Mouse (Mus musculus): ENCODE measurements around the gene Mbtd1. TPM values are rescaled to one million over a fixed set of nuclear protein-coding genes. Genes with fewer than 3 reads are reported as not detected.

Mbtd1 gene
- polyA plus RNA-seq, 1 experiment from 2014 or later = 26.7 TPM

DNA sequence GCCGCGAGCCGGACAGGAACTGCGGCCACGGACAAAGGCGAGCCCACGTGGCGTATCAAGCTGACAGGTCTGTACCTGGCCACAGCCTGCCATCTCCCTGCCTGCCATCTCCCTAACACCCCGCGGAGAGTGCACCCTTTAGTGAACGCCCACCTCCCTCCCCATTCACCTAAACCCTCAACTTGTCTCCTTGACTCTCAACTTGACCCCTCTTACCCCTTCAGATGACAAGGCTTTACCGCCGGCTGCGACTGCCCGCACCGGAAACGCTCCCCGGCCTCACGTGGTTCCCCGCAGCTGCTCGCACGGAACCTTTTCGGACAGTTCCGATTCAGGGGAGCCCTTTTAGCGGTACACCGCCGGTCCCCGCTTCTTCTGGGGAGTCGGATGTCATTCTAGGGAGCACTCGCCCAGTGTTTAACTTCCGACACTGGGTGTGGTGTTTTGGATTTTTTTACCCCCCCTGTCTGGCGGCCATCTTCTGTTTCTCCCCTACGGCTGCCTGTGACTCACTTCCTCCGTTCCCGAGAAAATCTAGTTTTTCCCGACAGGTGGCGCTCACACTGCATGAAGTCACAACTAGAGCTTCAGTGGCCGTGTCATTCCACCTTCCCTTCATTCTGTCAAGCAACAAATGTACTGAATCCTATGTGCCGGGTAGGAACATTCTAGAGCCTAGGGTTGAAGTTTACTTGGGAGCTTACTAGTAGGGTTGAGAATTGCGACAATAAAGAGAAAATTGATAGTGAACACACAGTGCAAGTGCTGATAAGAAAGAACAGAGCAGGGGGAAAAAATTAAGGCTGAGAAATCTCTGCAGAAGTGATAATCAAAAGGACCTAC, 82.6 kb downstream of the Mbtd1 start, which contains the start of the genes Gm20390 and Nme1:
Gm20390 (minus strand) TSS at position 289 of the 843 bp plus-strand sequence.
Nme1 (minus strand) TSS at position 517 of the 843 bp plus-strand sequence.
- peak within 1 kb of the TSS; percentile 83 for H3K4me2 ChIP-seq (ENCODE audit: low read length)
- H3K9ac ChIP-seq (replicated peaks; ENCODE audit: low read length) = peak within 1 kb of the TSS; percentile 81
- under 1% methylated on average over 40 of the region's 40 CpGs for WGBS
- DNase-seq (peak; percentile 99), ATAC-seq (ENCODE audit: low FRiP score, low TSS enrichment) (peak; percentile 95)
- peak within 1 kb of the TSS; percentile 82 for H3K4me3 ChIP-seq (replicated peaks; ENCODE audit: low read depth, low read length)
- H3K4me1 ChIP-seq (ENCODE audit: control insufficient read depth, insufficient read depth, low read length) = peaks cover 8% of the 10 kb centered on the region; the same call in 1 of the 2 replicates
- H3K27ac ChIP-seq (replicated peaks; ENCODE audit: low read depth, low read length) = peak within 1 kb of the TSS; percentile 82
- no peaks in the 10 kb centered on the region for H3K9me3 ChIP-seq (ENCODE audit: control insufficient read depth, low read length)
- no peaks in the 10 kb centered on the region for H3K27me3 ChIP-seq (ENCODE audit: control insufficient read depth, insufficient read depth, low read length)
- H3K36me3 ChIP-seq (ENCODE audit: control insufficient read depth, insufficient read depth, low read length) = peaks cover 26% of the 10 kb centered on the region

DNA sequence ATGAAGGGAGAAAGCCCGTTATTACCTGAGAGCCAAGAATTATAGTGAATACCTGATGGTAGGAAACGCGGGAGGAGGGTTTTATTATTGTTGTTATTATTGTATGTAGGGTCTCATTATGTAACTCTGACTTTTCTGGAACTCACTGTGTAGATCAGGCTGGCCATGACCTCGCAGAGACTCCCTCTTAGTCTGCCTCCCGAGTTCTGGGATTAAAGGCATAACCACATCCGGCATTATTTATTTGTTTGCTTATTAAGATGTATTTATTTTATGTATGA, 83.1 kb downstream of the Mbtd1 start:
- H3K36me3 ChIP-seq (ENCODE audit: control insufficient read depth, insufficient read depth, low read length) = peaks cover 21% of the 10 kb centered on the region
- ATAC-seq (ENCODE audit: low FRiP score, low TSS enrichment) = no peak
- no peaks in the 10 kb centered on the region for H3K27me3 ChIP-seq (ENCODE audit: control insufficient read depth, insufficient read depth, low read length)
- H3K9me3 ChIP-seq (ENCODE audit: control insufficient read depth, low read length) = no peaks in the 10 kb centered on the region
- DNase-seq = no peak
- H3K27ac ChIP-seq (replicated peaks; ENCODE audit: low read depth, low read length) = peak overlapping the region; percentile 82
- H3K4me3 ChIP-seq (replicated peaks; ENCODE audit: low read depth, low read length) = peak overlapping the region; percentile 82; the same call in 1 of the 2 replicates
- peaks cover 8% of the 10 kb centered on the region; the same call in 1 of the 2 replicates for H3K4me1 ChIP-seq (ENCODE audit: control insufficient read depth, insufficient read depth, low read length)
- WGBS = 47% methylated on average over 6 of the region's 6 CpGs
- peak overlapping the region; percentile 83 for H3K4me2 ChIP-seq (ENCODE audit: low read length)
- H3K9ac ChIP-seq (replicated peaks; ENCODE audit: low read length) = no peak overlapping the region

DNA sequence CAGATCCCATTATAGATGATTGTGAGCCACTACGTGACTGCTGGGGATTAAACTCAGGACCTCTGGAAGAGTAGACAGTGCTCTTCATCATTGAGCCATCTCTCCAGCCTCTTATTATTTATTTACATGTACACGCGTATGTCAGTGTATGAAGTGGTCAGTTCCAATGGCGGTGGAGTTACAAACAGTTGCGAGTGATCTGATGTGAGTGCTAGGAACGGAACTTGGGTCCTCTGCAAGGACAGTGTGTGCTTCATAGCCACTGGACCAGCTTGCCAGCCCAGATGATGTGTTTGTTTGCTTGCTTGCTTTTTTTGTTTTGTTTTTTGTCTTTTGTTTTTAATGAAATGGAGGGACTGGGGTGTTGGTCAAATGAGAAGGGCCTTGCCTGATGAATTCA, 83.5 kb downstream of the Mbtd1 start:
- Histone ChIP-seq H3K9ac (replicated peaks; ENCODE audit: low read length) (no peak overlapping the region), H3K4me3 (replicated peaks; ENCODE audit: low read depth, low read length) (no peak overlapping the region), H3K4me2 (ENCODE audit: low read length) (peak overlapping the region; percentile 83; the same call in 1 of the 2 replicates), H3K36me3 (ENCODE audit: control insufficient read depth, insufficient read depth, low read length) (peaks cover 17% of the 10 kb centered on the region), H3K27ac (replicated peaks; ENCODE audit: low read depth, low read length) (0 out of 2 replicates have a peak overlapping the region, but pooled peaks have one; percentile 82), H3K27me3 (ENCODE audit: control insufficient read depth, insufficient read depth, low read length) (no peaks in the 10 kb centered on the region), H3K4me1 (ENCODE audit: control insufficient read depth, insufficient read depth, low read length) (peaks cover 8% of the 10 kb centered on the region; the same call in 1 of the 2 replicates), H3K9me3 (ENCODE audit: control insufficient read depth, low read length) (no peaks in the 10 kb centered on the region)
- no peak for ATAC-seq (ENCODE audit: low FRiP score, low TSS enrichment)
- DNase-seq = no peak
- WGBS = 91% methylated on average over 6 of the region's 6 CpGs

DNA sequence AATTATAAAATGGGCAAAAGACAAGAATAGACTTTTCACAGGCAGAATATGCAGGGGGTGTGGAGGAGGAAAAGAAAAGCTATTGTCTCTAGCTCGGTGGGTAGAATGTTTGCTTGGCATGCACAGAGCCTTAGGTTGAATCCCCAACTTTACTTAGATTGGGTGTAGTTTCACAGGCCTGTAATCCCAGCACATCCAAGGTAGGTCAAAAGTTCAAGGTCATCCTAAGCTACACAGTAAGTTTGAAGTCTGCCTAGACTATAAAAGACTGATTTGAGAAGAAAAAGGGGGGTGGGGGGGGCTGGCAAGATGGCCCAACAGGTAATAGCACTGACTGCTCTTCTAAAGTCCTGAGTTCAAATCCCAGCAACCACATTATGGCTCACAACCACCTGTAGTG, 84.1 kb downstream of the Mbtd1 start:
- peaks cover 8% of the 10 kb centered on the region; the same call in 1 of the 2 replicates for H3K4me1 ChIP-seq (ENCODE audit: control insufficient read depth, insufficient read depth, low read length)
- ATAC-seq (ENCODE audit: low FRiP score, low TSS enrichment) = no peak
- no peak overlapping the region for H3K9ac ChIP-seq (replicated peaks; ENCODE audit: low read length)
- H3K27ac ChIP-seq (replicated peaks; ENCODE audit: low read depth, low read length) = no peak overlapping the region
- peaks cover 11% of the 10 kb centered on the region for H3K36me3 ChIP-seq (ENCODE audit: control insufficient read depth, insufficient read depth, low read length)
- H3K4me3 ChIP-seq (replicated peaks; ENCODE audit: low read depth, low read length) = no peak overlapping the region
- 72% methylated on average over 1 of the region's 1 CpGs for WGBS
- H3K4me2 ChIP-seq (ENCODE audit: low read length) = no peak overlapping the region
- no peak for DNase-seq
- no peaks in the 10 kb centered on the region for H3K9me3 ChIP-seq (ENCODE audit: control insufficient read depth, low read length)
- no peaks in the 10 kb centered on the region for H3K27me3 ChIP-seq (ENCODE audit: control insufficient read depth, insufficient read depth, low read length)

DNA sequence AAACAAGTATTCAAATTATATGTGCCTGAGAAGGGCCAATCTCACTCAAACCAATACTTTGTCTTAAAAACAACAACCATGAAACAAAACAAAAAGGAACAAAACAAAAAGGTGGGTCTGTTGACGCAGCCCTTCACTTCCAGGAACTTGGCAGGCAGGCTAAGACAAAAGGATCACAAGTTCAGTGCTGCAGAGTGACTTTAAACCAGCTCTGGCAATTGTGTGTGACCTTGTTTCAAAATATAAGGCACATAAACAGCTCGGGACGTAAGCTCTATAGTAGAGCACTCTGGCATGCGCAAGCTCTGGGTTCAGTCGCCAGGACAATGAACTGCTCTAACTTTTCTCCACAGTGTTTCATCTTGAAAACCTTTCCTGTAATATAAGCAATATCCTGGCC, 87.3 kb downstream of the Mbtd1 start:
- Histone ChIP-seq H3K9me3 (ENCODE audit: control insufficient read depth, low read length) (no peaks in the 10 kb centered on the region), H3K36me3 (ENCODE audit: control insufficient read depth, insufficient read depth, low read length) (no peaks in the 10 kb centered on the region), H3K4me1 (ENCODE audit: control insufficient read depth, insufficient read depth, low read length) (0 out of 2 replicates have a peak, but pooled peaks cover 3% of the 10 kb centered on the region), H3K4me3 (replicated peaks; ENCODE audit: low read depth, low read length) (no peak overlapping the region), H3K27me3 (ENCODE audit: control insufficient read depth, insufficient read depth, low read length) (no peaks in the 10 kb centered on the region), H3K9ac (replicated peaks; ENCODE audit: low read length) (no peak overlapping the region), H3K4me2 (ENCODE audit: low read length) (no peak overlapping the region), H3K27ac (replicated peaks; ENCODE audit: low read depth, low read length) (no peak overlapping the region)
- DNase-seq (no peak), ATAC-seq (ENCODE audit: low FRiP score, low TSS enrichment) (no peak)
- 91% methylated on average over 5 of the region's 5 CpGs for WGBS

DNA sequence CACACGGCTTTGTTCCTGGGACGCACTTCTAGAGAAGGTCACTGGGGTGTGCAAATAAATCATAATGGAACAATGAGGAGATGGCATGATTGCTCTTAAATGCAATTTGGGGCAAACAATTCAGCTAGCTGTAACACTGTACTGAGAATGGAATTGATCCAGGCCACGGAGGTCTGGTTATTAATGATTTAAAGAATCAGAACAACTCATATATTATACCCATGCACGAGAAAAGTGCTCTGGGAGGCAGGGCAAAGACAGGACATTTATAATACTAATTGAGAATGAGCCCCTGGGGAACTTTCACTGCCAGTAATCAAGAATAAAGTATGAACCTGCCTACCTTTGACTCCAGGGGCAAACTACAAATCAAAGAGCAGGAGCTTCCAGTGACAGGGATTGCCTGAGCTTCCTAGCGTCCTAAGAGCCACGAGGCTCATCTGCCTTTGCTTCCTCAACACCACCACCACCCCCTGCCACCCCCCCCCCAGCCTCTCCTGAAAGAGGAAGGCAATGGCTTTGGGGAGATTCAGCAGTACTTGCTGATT, 93.9 kb downstream of the Mbtd1 start:
- Histone ChIP-seq H3K27ac (replicated peaks; ENCODE audit: low read depth, low read length) (no peak overlapping the region), H3K9me3 (ENCODE audit: control insufficient read depth, low read length) (no peaks in the 10 kb centered on the region), H3K9ac (replicated peaks; ENCODE audit: low read length) (no peak overlapping the region), H3K36me3 (ENCODE audit: control insufficient read depth, insufficient read depth, low read length) (no peaks in the 10 kb centered on the region), H3K4me2 (ENCODE audit: low read length) (no peak overlapping the region), H3K4me1 (ENCODE audit: control insufficient read depth, insufficient read depth, low read length) (no peaks in the 10 kb centered on the region), H3K4me3 (replicated peaks; ENCODE audit: low read depth, low read length) (no peak overlapping the region), H3K27me3 (ENCODE audit: control insufficient read depth, insufficient read depth, low read length) (no peaks in the 10 kb centered on the region)
- ATAC-seq (ENCODE audit: low FRiP score, low TSS enrichment) (no peak), DNase-seq (no peak)
- 60% methylated on average over 6 of the region's 6 CpGs for WGBS

DNA sequence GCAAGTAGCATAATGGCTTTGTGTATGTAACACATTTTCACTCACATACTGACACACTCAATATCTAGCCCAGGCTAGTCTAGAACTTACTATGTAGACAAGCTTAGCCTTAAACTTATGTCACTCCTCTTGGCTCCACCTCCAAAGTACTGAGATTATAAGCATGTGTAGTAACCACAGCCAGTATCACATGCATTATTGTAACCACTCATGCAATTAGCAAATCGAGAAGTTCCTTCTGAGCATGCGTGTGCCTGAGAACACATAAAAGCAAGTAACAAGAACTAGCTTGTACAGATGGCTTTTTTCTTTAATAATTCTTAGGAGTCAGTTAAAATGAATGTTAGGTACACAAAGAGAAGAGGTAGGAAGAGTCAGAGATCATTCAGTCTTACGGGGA, 99.0 kb downstream of the Mbtd1 start:
- H3K4me2 ChIP-seq (ENCODE audit: low read length) = no peak overlapping the region
- no peaks in the 10 kb centered on the region for H3K36me3 ChIP-seq (ENCODE audit: control insufficient read depth, insufficient read depth, low read length)
- DNase-seq (no peak), ATAC-seq (ENCODE audit: low FRiP score, low TSS enrichment) (no peak)
- H3K4me3 ChIP-seq (replicated peaks; ENCODE audit: low read depth, low read length) = no peak overlapping the region
- no peak overlapping the region for H3K27ac ChIP-seq (replicated peaks; ENCODE audit: low read depth, low read length)
- WGBS = 93% methylated on average over 3 of the region's 3 CpGs
- H3K4me1 ChIP-seq (ENCODE audit: control insufficient read depth, insufficient read depth, low read length) = no peaks in the 10 kb centered on the region
- H3K9me3 ChIP-seq (ENCODE audit: control insufficient read depth, low read length) = no peaks in the 10 kb centered on the region
- H3K9ac ChIP-seq (replicated peaks; ENCODE audit: low read length) = no peak overlapping the region
- no peaks in the 10 kb centered on the region for H3K27me3 ChIP-seq (ENCODE audit: control insufficient read depth, insufficient read depth, low read length)

DNA sequence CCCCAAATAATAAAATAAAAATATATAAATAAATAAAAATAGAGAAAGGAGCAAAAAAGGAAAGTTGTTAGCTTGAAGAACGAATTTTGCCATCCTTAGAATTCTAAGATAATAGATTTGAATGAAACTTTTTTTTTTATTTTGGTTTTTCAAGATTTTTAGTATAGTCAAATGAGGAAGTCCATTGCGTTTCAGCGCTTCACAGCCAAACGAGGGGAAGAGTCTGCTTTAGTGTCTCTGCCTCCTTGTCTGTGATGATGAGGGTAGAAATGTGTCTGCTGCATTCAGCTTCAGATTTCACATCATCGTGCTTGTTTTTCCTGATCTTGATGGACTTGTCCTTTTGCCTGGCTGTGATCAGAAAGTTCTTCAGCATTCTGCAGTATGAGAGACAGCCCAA, 99.6 kb downstream of the Mbtd1 start:
- Histone ChIP-seq H3K36me3 (ENCODE audit: control insufficient read depth, insufficient read depth, low read length) (no peaks in the 10 kb centered on the region), H3K9ac (replicated peaks; ENCODE audit: low read length) (no peak overlapping the region), H3K4me2 (ENCODE audit: low read length) (no peak overlapping the region), H3K4me1 (ENCODE audit: control insufficient read depth, insufficient read depth, low read length) (no peaks in the 10 kb centered on the region), H3K4me3 (replicated peaks; ENCODE audit: low read depth, low read length) (no peak overlapping the region), H3K27me3 (ENCODE audit: control insufficient read depth, insufficient read depth, low read length) (no peaks in the 10 kb centered on the region), H3K27ac (replicated peaks; ENCODE audit: low read depth, low read length) (no peak overlapping the region), H3K9me3 (ENCODE audit: control insufficient read depth, low read length) (no peaks in the 10 kb centered on the region)
- DNase-seq (no peak), ATAC-seq (ENCODE audit: low FRiP score, low TSS enrichment) (no peak)
- 90% methylated on average over 5 of the region's 5 CpGs for WGBS

DNA sequence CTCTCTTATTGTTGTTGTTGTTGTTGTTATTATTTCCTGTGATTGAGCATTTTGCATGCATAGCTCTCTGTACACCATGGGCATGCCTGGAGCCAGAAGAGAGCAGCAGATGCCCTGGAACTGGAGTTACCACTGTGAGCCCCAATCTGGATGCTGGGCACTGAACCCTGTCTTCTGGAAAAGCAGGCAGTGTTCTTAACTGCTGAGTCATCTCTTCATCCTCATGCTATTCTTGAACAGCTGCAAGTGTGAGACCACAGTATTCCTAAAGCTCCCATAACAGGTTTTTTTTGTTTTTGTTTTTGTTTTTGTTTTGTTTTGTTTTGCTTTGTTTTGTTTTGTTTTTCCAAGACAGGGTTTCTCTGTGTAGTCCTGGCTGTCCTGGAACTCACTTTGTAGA, 100.6 kb downstream of the Mbtd1 start:
- no peak for ATAC-seq (ENCODE audit: low FRiP score, low TSS enrichment)
- H3K9ac ChIP-seq (replicated peaks; ENCODE audit: low read length) = no peak overlapping the region
- no peaks in the 10 kb centered on the region for H3K4me1 ChIP-seq (ENCODE audit: control insufficient read depth, insufficient read depth, low read length)
- no peak for DNase-seq
- no peak overlapping the region for H3K27ac ChIP-seq (replicated peaks; ENCODE audit: low read depth, low read length)
- no peaks in the 10 kb centered on the region for H3K9me3 ChIP-seq (ENCODE audit: control insufficient read depth, low read length)
- no peak overlapping the region for H3K4me2 ChIP-seq (ENCODE audit: low read length)
- no peaks in the 10 kb centered on the region for H3K27me3 ChIP-seq (ENCODE audit: control insufficient read depth, insufficient read depth, low read length)
- no peak overlapping the region for H3K4me3 ChIP-seq (replicated peaks; ENCODE audit: low read depth, low read length)
- H3K36me3 ChIP-seq (ENCODE audit: control insufficient read depth, insufficient read depth, low read length) = no peaks in the 10 kb centered on the region

Data from midbrain, embryonic 14.5 days (tissue).